Mouse (Mus musculus): Measurements from ENCODE around the gene Piwil1. TPM values are rescaled to one million over a fixed set of nuclear protein-coding genes. Genes with fewer than 3 reads are reported as not detected.
A peak's percentile ranks its signal among the peaks of the same experiment; 100 is the strongest.

Gene Piwil1
- polyA plus RNA-seq, 1 experiment = 0.30 TPM

DNA sequence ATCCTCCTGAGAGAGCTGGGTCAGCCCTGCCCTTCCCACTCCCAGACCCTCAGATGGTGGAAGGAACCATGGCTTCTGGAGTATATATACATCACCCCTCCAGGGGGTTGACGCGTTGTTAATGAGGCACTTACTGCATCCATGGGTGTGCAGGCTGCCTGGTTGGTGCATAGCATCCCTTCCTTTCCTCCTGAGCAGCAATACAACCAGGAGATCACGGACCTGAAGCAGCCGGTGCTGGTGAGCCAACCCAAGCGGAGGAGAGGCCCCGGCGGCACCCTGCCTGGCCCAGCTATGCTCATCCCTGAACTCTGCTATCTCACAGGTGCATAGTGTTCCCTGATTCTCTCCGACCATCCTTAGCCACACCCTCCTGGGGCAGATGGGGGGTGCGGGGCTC, 42.9 kb downstream of the Piwil1 start:
- DNase-seq (ENCODE audit: low read depth) = no peak
- TF ChIP-seq CTCF (IDR thresholded peaks at IDR 0.05; ENCODE audit: borderline replicate concordance, extremely low read depth, insufficient read depth, insufficient read length) = no peak

DNA sequence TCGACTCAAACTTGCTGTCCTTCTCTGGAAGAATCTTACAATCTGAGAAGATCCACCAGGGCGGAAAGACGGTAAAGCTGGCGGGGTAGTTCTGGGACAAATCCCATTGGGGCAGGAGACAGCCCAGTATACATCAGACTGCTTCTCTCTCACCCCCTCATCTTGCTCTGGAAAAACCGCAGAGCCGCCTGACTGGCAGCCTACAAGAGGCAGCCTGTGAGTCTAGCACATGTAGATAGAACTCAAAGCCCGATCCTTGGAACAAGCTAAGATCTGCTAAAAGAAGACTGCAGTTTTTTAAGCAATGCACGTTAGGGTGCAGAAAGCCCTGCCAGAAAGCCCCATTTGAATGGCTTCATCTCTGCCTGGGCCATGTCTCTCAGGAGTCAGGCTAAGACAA, 43.9 kb downstream of the Piwil1 start:
- peak; percentile 10 for DNase-seq (ENCODE audit: low read depth)
- no peak for TF ChIP-seq CTCF (IDR thresholded peaks at IDR 0.05; ENCODE audit: borderline replicate concordance, extremely low read depth, insufficient read depth, insufficient read length)
- TF ChIP-seq POLR2A (IDR thresholded peaks at IDR 0.05; ENCODE audit: borderline replicate concordance, extremely low read depth, insufficient read depth, insufficient read length, poor library complexity, severe bottlenecking) = no peak

DNA sequence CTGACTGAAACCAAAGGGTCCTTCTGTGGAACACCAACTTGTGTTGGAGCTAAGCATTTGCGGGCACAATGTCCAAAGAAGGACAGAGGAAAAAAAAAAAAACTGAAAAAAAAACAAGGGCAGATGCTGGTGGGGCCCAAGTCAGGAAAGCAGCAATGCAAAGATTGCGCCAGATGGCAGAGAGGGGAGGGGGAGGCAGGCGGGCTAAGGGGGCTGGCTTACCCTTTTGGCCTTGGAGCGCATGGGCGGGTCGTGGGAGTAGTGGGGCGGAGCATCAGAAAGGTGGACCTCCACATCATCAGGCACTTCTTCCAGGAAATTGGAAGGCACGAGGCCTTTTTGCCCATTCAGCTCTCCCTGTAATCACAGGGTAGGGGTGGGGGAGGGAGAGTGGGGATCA, 58.8 kb downstream of the Piwil1 start:
- TF ChIP-seq CTCF (IDR thresholded peaks at IDR 0.05; ENCODE audit: borderline replicate concordance, extremely low read depth, insufficient read depth, insufficient read length) (no peak), POLR2A (IDR thresholded peaks at IDR 0.05; ENCODE audit: borderline replicate concordance, extremely low read depth, insufficient read depth, insufficient read length, poor library complexity, severe bottlenecking) (no peak)
- DNase-seq (ENCODE audit: low read depth) = no peak

DNA sequence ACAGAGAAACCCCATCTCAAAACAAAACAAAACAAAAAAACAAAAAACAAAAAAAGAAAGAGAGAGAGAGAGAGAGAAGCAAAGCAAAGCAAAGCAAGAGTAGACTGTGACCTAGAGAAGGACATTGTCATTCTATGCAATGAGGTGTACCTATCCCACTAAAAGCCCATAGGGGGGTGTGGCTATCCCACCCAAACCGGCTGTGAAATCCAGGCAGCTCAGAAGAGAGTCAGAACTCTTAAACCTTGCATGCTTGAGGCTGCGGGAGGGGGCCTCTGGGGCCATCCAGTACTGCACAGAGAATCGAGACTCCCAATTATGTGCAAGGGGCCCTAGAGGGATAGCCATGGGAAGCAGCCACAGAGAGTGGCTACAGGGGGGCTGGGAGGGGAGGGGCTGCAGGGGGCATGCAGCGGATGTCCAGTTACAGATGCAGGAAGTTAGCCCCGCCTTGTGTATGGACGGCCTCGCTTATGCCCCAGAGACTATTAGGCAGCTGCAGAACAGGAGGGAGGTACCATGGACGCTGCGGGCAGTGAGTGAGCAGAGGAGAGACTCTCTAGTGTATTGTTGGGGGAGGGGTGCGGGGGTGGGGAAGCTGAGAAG, 66.8 kb downstream of the Piwil1 start:
- TF ChIP-seq CTCF (IDR thresholded peaks at IDR 0.05; ENCODE audit: borderline replicate concordance, extremely low read depth, insufficient read depth, insufficient read length) (no peak), POLR2A (IDR thresholded peaks at IDR 0.05; ENCODE audit: borderline replicate concordance, extremely low read depth, insufficient read depth, insufficient read length, poor library complexity, severe bottlenecking) (no peak)
- peak; percentile 42 for DNase-seq (ENCODE audit: low read depth)

DNA sequence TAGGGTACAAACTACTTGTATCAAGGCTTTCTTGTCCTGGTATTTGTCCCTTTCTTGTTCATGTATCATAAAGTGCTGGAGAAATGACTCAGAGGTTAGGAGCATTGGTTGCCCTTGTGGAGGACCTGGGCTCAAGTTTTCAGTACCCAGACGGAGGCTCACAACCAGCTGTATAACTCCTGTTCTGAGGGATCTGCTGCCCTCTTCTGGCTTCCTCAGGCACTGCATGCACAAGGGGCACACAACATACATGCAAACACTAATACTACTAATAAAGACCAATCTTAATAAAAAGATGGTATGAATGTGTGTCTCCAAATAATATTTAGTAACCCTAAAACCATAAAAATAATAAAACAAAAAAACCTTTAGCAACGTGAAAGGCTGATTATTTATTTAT, 74.1 kb downstream of the Piwil1 start:
- TF ChIP-seq POLR2A (IDR thresholded peaks at IDR 0.05; ENCODE audit: borderline replicate concordance, extremely low read depth, insufficient read depth, insufficient read length, poor library complexity, severe bottlenecking) (no peak), CTCF (IDR thresholded peaks at IDR 0.05; ENCODE audit: borderline replicate concordance, extremely low read depth, insufficient read depth, insufficient read length) (peak; percentile 39; the same call in 1 of the 2 replicates)
- no peak for DNase-seq (ENCODE audit: low read depth)

DNA sequence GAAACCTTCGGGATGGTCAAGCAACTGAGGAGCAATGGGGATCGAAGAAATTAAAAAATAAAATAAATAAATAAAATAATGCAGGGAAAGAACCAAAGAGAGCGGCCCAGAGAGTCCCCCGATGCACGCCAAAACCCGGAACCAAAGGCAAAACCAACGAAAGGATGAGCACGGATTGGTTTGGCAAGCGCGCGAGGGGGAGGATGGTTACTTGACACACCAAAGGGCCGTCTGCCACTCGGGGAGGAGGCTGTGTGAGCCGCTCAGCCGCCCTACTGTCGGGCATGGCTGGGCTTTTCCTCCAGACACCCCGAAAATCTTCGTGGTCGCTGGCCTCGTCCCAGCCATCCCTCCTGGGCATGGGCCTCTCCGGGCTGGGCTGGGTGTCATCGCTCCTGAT, 79.3 kb downstream of the Piwil1 start:
- TF ChIP-seq POLR2A (IDR thresholded peaks at IDR 0.05; ENCODE audit: borderline replicate concordance, extremely low read depth, insufficient read depth, insufficient read length, poor library complexity, severe bottlenecking) = no peak
- no peak for TF ChIP-seq CTCF (IDR thresholded peaks at IDR 0.05; ENCODE audit: borderline replicate concordance, extremely low read depth, insufficient read depth, insufficient read length)
- no peak for DNase-seq (ENCODE audit: low read depth)

DNA sequence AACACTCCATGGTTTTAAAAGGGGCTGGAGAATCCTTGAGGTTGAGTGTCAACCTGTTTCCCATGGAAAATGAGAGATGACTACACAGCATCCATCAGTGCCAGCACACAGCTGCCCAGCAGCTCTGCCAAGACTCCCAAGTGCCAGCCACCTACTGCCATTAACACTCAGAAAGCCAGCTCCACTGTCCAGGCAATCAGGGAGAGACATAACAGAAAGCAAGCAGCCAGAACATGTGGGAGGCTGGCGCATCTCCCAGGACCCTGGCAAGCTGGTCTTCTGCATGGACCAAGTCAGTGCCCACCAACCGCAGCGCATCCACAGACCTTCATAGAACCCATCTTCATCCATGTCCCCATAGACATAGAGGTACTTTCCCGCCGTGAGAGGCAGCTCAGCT, 98.3 kb downstream of the Piwil1 start:
- TF ChIP-seq POLR2A (IDR thresholded peaks at IDR 0.05; ENCODE audit: borderline replicate concordance, extremely low read depth, insufficient read depth, insufficient read length, poor library complexity, severe bottlenecking) (no peak), CTCF (IDR thresholded peaks at IDR 0.05; ENCODE audit: borderline replicate concordance, extremely low read depth, insufficient read depth, insufficient read length) (no peak)
- no peak for DNase-seq (ENCODE audit: low read depth)

Other genes with a start within 250 kb of the Piwil1 start
- gene Fzd10, start 101.7 kb upstream of the Piwil1 start, polyA plus RNA-seq (2012; rRNA removed) = 13.8 and 23.6 TPM in 2 replicates